Mouse (Mus musculus) ovary, adult 10 weeks (tissue): ENCODE measurements around the gene Mbip. TPM values are rescaled to one million over a fixed set of nuclear protein-coding genes. Genes with fewer than 3 reads are reported as not detected.

Experiments
- polyA plus RNA-seq: library from polyadenylated mRNA; stranded (reverse); fragments of 350-450 nt; fragmentation: Illumina TruSeq; extraction: RNeasy Lipid Tissue Mini Kit (QIAGEN cat#74804); gene quantifications from one replicate; pipeline ENCODE4 v1.2.3, GENCODE M21; 2014

Gene Mbip
- 42.7 TPM for polyA plus RNA-seq

GRCm38 (mm10) chr12:56345367-56346089 is at the start of gene Mbip:
Gene Mbip (minus strand): TSS chr12:56345894.

Other genes starting within 250 kb of the Mbip start
- gene Nkx2-1, start 191.0 kb upstream of the Mbip start, polyA plus RNA-seq: not detected